Mouse (Mus musculus) inflammation-experienced regulatory T-cells, adult 16 weeks (primary cell): ENCODE results near the gene Akr1c13. TPM values are rescaled to one million over a fixed set of nuclear protein-coding genes. Genes with fewer than 3 reads are reported as not detected.

Experiments used
- polyA plus RNA-seq: library from polyadenylated mRNA; unstranded; fragments of 100-300 nt; shearing (Covaris generic); gene quantifications from one replicate; pipeline ENCODE4 v1.2.1, GENCODE M21; 2017

The Akr1c13 gene
- 40.8 TPM for polyA plus RNA-seq

GRCm38 (mm10) chr13:4190904-4191303, at the start of gene Akr1c13:
Gene Akr1c13, plus strand, starts transcription at chr13:4191150.

GRCm38 (mm10) chr13:4150518-4150917, 40.4 kb upstream of the Akr1c13 start, which contains the start of gene Akr1c18:
Gene Akr1c18, minus strand, starts transcription at chr13:4150654.

GRCm38 (mm10) chr13:4228441-4228840, 37.5 kb downstream of the Akr1c13 start, which contains the start of gene Akr1c19:
Gene Akr1c19, plus strand, starts transcription at chr13:4228700.

Other genes starting within 250 kb of the Akr1c13 start
- not detected for gene Ucn3, start 245.8 kb upstream of the Akr1c13 start, polyA plus RNA-seq
- not detected for gene Akr1c14, start 142.1 kb upstream of the Akr1c13 start, polyA plus RNA-seq
- gene Akr1c18, start 40.5 kb upstream of the Akr1c13 start, polyA plus RNA-seq = not detected
- not detected for gene Akr1c19, start 37.5 kb downstream of the Akr1c13 start, polyA plus RNA-seq
- 6.6 TPM for gene Akr1c12, start 88.3 kb downstream of the Akr1c13 start, polyA plus RNA-seq
- not detected for gene Akr1c6, start 243.2 kb downstream of the Akr1c13 start, polyA plus RNA-seq